Mouse (Mus musculus): Measurements from ENCODE around the gene 2310022A10Rik. TPM values are rescaled to one million over a fixed set of nuclear protein-coding genes. Genes with fewer than 3 reads are reported as not detected.

The 2310022A10Rik gene
- polyA plus RNA-seq, 1 experiment from 2014 or later: 12.3 TPM

DNA sequence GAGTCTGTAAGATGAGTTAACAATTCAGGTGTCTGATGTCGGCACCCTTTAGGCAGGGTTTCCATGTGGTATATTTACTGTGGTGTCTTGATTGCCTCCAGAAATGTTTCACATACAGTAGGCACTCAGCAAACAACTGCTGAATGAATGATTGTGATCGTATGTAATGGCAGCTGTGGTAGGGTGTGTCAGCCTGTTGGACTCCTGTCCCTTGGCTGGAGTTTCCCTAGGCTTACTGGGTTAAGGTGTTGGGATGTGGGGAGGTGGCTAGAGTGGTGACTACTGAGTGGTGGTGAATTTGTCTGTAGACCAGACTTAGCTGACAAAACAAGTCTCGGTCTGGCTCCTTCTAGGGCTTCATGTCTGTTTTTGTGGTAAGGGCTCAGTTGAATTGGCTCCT, 57.3 kb downstream of the 2310022A10Rik start:
- Histone ChIP-seq H3K9me3 (ENCODE audit: low read length) (no peaks in the 10 kb centered on the region), H3K27me3 (replicated peaks; ENCODE audit: insufficient read depth, low read length) (no peaks in the 10 kb centered on the region), H3K9ac (replicated peaks; ENCODE audit: low read depth) (no peak overlapping the region), H3K27ac (ENCODE audit: low read length) (no peak overlapping the region), H3K4me1 (ENCODE audit: insufficient read depth, low read depth, low read length) (peaks cover 25% of the 10 kb centered on the region; the same call in 1 of the 2 replicates), H3K4me2 (replicated peaks; ENCODE audit: low read depth, low read length) (no peak overlapping the region), H3K36me3 (ENCODE audit: insufficient read depth, low read length) (peaks cover 18% of the 10 kb centered on the region; the same call in 1 of the 2 replicates), H3K4me3 (ENCODE audit: low read depth, low read length) (no peak overlapping the region)
- ATAC-seq: no peak
- TF ChIP-seq EP300 (IDR thresholded peaks at IDR 0.05) (no peak), CTCF (IDR thresholded peaks at IDR 0.05) (no peak)
- WGBS: 88% methylated on average over 3 of the region's 3 CpGs
- DNase-seq (ENCODE audit: low spot score): no peak

DNA sequence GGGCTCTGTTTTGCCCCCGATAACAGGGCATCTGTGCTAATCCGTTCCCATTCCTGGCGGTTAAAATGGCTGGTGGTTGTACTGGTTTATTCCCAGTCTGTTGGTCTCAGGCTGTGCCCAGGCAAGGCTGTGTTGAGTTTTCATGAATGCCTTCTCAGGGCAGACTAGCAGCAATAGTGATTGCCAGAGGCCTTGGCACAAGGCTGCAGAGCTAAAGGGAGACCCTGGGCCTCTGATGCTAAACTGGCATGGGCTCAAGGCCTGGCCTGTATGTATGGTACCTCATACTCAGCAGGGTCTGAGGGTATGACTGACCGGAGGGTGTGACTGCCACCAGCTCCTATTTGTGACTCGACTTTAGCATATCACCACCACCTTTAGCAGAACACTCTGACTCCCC, 57.8 kb downstream of the 2310022A10Rik start:
- H3K27ac ChIP-seq (ENCODE audit: low read length): no peak overlapping the region
- WGBS: 92% methylated on average over 5 of the region's 5 CpGs
- H3K9me3 ChIP-seq (ENCODE audit: low read length): no peaks in the 10 kb centered on the region
- H3K4me1 ChIP-seq (ENCODE audit: insufficient read depth, low read depth, low read length): peaks cover 20% of the 10 kb centered on the region; the same call in 1 of the 2 replicates
- H3K4me3 ChIP-seq (ENCODE audit: low read depth, low read length): no peak overlapping the region
- DNase-seq (ENCODE audit: low spot score): no peak
- no peaks in the 10 kb centered on the region for H3K27me3 ChIP-seq (replicated peaks; ENCODE audit: insufficient read depth, low read length)
- TF ChIP-seq EP300 (IDR thresholded peaks at IDR 0.05) (no peak), CTCF (IDR thresholded peaks at IDR 0.05) (no peak)
- H3K36me3 ChIP-seq (ENCODE audit: insufficient read depth, low read length): peaks cover 18% of the 10 kb centered on the region; the same call in 1 of the 2 replicates
- ATAC-seq: no peak
- H3K4me2 ChIP-seq (replicated peaks; ENCODE audit: low read depth, low read length): no peak overlapping the region
- no peak overlapping the region for H3K9ac ChIP-seq (replicated peaks; ENCODE audit: low read depth)

DNA sequence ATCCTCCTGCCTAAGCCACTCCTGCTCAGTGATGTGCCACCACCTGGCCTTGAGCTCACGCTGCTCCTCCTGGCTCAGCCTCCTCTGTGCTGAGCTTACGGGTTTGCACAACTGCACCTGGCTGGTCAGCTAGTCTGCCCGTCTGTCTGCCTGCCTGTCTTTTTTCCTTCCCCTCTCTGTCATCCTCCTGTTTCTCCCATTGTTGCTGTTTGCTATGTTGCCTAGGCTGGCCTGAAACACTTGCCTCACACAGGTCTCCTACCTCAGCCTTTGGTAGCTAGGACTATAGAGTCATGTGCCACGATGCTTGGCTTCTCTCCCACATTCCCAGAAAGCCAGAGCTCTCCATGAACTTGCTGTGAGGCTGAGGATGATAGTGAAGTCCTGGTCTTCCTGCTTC, 59.9 kb downstream of the 2310022A10Rik start:
- 0 out of 2 replicates have a peak, but pooled peaks cover 2% of the 10 kb centered on the region for H3K4me1 ChIP-seq (ENCODE audit: insufficient read depth, low read depth, low read length)
- DNase-seq (ENCODE audit: low spot score): no peak
- no peak overlapping the region for H3K27ac ChIP-seq (ENCODE audit: low read length)
- H3K27me3 ChIP-seq (replicated peaks; ENCODE audit: insufficient read depth, low read length): no peaks in the 10 kb centered on the region
- H3K4me2 ChIP-seq (replicated peaks; ENCODE audit: low read depth, low read length): no peak overlapping the region
- ATAC-seq: no peak
- 80% methylated on average over 4 of the region's 4 CpGs for WGBS
- peaks cover 34% of the 10 kb centered on the region; the same call in 1 of the 2 replicates for H3K36me3 ChIP-seq (ENCODE audit: insufficient read depth, low read length)
- H3K9me3 ChIP-seq (ENCODE audit: low read length): no peaks in the 10 kb centered on the region
- H3K4me3 ChIP-seq (ENCODE audit: low read depth, low read length): no peak overlapping the region
- H3K9ac ChIP-seq (replicated peaks; ENCODE audit: low read depth): no peak overlapping the region
- TF ChIP-seq EP300 (IDR thresholded peaks at IDR 0.05) (no peak), CTCF (IDR thresholded peaks at IDR 0.05) (no peak)

DNA sequence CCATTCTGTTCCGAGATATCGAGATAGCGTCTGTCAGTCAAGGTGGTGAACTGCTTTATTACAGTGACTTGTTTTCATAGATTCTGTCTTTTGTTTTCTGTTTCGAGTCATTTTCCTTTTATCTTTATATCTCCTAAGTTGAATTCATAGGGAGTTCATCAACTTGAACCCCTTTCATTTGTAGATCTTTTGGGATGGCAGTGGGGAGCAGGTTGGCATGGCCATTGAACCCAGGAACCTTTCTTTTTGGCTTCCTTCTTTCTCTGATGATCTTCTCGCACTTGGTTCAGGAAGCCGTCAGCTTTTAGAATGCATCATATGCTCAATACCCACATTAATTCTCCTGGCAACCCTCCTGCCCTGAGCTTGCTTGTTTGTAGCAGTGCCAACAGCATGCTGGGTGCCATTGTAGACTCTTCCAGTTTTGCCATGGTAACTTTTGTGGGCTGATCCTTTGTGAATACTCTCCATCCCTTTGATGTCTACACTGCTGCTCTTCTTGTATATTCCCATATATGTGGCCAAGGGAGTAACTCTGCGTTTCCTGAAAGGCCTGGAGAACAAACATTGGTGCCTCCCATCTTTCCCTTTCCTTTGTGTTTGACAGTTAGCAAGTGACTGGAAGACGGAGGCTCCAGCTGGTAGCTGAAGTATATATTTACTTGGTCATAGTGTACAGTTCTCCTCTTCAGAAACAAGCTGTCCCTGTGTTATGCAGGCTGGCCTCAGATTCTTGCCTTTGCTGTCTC, 60.9 kb downstream of the 2310022A10Rik start:
- DNase-seq (ENCODE audit: low spot score): peak; percentile 55
- Histone ChIP-seq H3K27ac (ENCODE audit: low read length) (no peak overlapping the region), H3K27me3 (replicated peaks; ENCODE audit: insufficient read depth, low read length) (no peaks in the 10 kb centered on the region), H3K4me1 (ENCODE audit: insufficient read depth, low read depth, low read length) (no peaks in the 10 kb centered on the region), H3K9me3 (ENCODE audit: low read length) (no peaks in the 10 kb centered on the region), H3K4me3 (ENCODE audit: low read depth, low read length) (no peak overlapping the region), H3K9ac (replicated peaks; ENCODE audit: low read depth) (no peak overlapping the region), H3K4me2 (replicated peaks; ENCODE audit: low read depth, low read length) (no peak overlapping the region), H3K36me3 (ENCODE audit: insufficient read depth, low read length) (peaks cover 40% of the 10 kb centered on the region; the same call in 1 of the 2 replicates)
- 62% methylated on average over 8 of the region's 8 CpGs for WGBS
- ATAC-seq: peak; percentile 66
- no peak for TF ChIP-seq CTCF (IDR thresholded peaks at IDR 0.05)
- peak; percentile 53 for TF ChIP-seq EP300 (IDR thresholded peaks at IDR 0.05)

DNA sequence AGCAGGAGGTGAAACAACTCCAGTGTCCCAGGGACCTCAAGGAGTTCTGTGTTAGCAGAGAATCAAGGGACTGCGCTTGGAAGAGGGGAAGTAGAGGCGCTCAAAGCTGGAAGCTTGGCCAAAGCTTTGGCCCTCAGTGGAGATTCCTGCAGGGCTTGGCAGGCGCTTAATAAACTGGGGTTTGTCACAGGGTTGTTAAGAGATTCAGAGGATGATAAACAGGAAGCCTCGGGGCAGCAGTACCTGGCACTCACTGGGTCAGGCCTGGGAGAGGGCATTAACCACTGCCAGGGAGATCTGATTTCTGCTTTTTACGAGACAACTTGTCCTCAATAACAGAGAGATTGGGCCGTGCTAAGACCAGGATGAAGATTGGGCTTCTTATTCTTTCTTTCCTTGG, 68.0 kb downstream of the 2310022A10Rik start:
- H3K4me2 ChIP-seq (replicated peaks; ENCODE audit: low read depth, low read length): no peak overlapping the region
- peaks cover 36% of the 10 kb centered on the region; the same call in 1 of the 2 replicates for H3K36me3 ChIP-seq (ENCODE audit: insufficient read depth, low read length)
- no peaks in the 10 kb centered on the region for H3K27me3 ChIP-seq (replicated peaks; ENCODE audit: insufficient read depth, low read length)
- H3K4me1 ChIP-seq (ENCODE audit: insufficient read depth, low read depth, low read length): no peaks in the 10 kb centered on the region
- ATAC-seq (no peak), DNase-seq (ENCODE audit: low spot score) (no peak)
- H3K4me3 ChIP-seq (ENCODE audit: low read depth, low read length): no peak overlapping the region
- H3K27ac ChIP-seq (ENCODE audit: low read length): no peak overlapping the region
- WGBS: 75% methylated on average over 6 of the region's 6 CpGs
- TF ChIP-seq CTCF (IDR thresholded peaks at IDR 0.05) (no peak), EP300 (IDR thresholded peaks at IDR 0.05) (no peak)
- no peaks in the 10 kb centered on the region for H3K9me3 ChIP-seq (ENCODE audit: low read length)
- H3K9ac ChIP-seq (replicated peaks; ENCODE audit: low read depth): no peak overlapping the region

DNA sequence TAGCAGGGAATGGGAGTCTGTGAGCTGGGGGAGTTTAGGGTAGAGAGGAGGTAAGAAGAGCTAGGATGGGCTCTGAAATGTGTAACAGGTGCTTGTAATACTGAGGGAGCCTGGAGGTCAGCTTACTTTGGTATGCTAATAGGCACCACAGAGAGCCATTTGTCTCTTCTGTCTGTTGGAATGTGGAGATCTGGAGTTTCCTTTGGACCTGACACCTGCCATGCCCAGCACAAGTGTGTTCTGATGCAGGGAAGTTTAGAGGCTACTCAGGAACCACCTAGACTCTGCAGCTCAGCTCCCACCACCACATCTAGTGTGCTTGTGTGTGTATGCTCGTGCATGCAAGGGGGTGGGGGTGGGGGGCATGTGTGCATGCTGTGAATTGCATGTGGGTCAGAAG, 69.2 kb downstream of the 2310022A10Rik start:
- H3K9ac ChIP-seq (replicated peaks; ENCODE audit: low read depth): no peak overlapping the region
- H3K27me3 ChIP-seq (replicated peaks; ENCODE audit: insufficient read depth, low read length): no peaks in the 10 kb centered on the region
- no peak for TF ChIP-seq EP300 (IDR thresholded peaks at IDR 0.05)
- no peak for TF ChIP-seq CTCF (IDR thresholded peaks at IDR 0.05)
- no peak overlapping the region for H3K4me3 ChIP-seq (ENCODE audit: low read depth, low read length)
- peaks cover 26% of the 10 kb centered on the region; the same call in 1 of the 2 replicates for H3K36me3 ChIP-seq (ENCODE audit: insufficient read depth, low read length)
- WGBS: 70% methylated on average over 1 of the region's 1 CpGs
- H3K9me3 ChIP-seq (ENCODE audit: low read length): no peaks in the 10 kb centered on the region
- ATAC-seq: no peak
- H3K27ac ChIP-seq (ENCODE audit: low read length): no peak overlapping the region
- H3K4me1 ChIP-seq (ENCODE audit: insufficient read depth, low read depth, low read length): no peaks in the 10 kb centered on the region
- no peak for DNase-seq (ENCODE audit: low spot score)
- H3K4me2 ChIP-seq (replicated peaks; ENCODE audit: low read depth, low read length): no peak overlapping the region
